Mouse (Mus musculus) embryo, embryonic 10 days (tissue): ENCODE results near the gene Aaed1.

Experiments used
- DNase-seq: peaks from one replicate; pipeline ENCODE4 v3.0.0-alpha.2; 2015; ENCODE audit warnings: low spot score

Aaed1 gene

DNA sequence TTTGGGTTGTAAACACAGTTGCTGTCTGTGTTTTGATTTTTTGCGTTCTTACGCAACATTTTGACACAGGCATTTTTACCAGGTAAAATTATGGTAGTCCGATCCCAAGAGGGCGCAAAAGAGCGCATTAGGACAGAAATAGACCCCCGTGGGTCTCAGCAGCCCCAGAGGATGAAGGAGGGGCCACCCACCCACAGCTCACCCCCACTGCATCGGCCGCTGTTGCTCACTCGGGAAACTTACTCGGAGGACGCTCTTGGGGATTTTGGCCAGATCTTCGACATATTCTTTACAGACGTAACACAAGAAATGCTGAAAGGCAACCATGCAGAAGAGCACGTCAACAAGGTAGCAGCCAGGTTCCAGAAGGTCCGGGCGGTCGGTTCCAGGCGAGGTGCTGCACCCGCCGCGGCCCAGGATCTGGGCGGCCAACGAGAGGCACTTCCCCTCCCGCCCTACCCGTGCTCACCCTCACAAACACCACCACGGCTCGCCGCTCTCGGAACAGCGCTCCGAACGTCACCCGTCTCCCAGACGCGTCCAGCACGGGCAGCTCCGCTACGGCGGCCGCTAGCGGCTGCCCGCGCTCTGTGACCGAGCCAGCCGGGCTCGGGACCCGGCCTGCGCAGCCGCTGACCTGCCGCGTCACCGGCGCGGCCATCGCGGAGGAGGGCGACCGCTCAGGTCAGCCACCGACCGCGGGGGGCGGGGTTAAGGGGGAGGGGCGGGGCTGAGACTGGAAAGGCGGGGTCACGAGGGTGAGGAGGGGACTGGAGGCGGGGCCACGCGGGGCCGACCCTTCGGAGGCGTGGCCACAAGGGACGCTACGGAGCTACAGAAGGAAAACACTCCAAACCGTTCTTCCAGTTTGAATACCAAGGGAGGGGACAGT is at the start of gene Aaed1:
Gene Aaed1, minus strand, starts transcription at position 687 of the 892 bp plus-strand sequence.
- peak; percentile 92 for DNase-seq

GRCm38 (mm10) chr13:64362139-64362538 is 49.6 kb upstream of the Aaed1 start:
- DNase-seq = no peak

GRCm38 (mm10) chr13:64361020-64361419 is 48.5 kb upstream of the Aaed1 start:
- no peak for DNase-seq

DNA sequence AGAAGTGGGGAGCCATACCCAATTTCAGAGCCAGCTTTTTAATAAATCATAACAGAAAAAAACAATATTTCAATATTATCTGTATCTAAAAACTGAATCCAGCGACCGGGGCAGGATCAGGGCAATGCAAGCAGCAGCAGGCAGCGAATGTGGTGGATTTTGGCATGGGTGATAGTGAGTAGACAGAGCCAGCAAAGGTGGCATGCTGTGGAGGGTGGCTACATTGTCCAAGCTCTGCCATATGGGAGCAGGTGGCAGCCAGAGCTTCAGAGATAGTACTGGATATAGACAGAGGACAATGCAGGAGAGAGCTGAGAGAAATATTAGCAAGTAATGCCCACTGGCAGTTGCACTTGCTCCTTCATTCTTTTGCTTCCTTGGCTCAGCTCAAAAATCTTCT is 47.2 kb upstream of the Aaed1 start:
- no peak for DNase-seq

GRCm38 (mm10) chr13:64358476-64358875 is 46.0 kb upstream of the Aaed1 start:
- no peak for DNase-seq

GRCm38 (mm10) chr13:64357389-64357788 is 44.9 kb upstream of the Aaed1 start:
- DNase-seq = no peak

DNA sequence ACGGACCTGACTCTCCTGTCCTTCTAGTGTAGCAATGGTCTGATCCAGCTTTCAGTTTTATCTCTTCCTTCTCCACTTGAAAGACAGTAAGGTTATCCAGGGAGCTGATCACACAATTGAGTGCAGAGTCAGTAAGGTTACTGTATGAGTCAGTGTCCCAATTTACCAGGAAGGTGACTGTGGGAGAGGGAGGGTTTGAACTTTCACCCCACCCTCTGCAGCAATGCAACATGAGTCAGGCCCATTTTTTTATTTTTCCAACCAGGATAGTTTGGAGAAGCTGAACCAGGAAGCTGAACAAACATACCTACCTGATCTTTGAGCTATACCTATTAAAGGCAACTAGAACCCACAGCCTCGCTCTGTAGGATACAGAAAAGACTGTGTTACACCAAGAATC is 37.0 kb upstream of the Aaed1 start:
- no peak for DNase-seq

GRCm38 (mm10) chr13:64344082-64344501 is 31.6 kb upstream of the Aaed1 start:
- peak; percentile 30 for DNase-seq

DNA sequence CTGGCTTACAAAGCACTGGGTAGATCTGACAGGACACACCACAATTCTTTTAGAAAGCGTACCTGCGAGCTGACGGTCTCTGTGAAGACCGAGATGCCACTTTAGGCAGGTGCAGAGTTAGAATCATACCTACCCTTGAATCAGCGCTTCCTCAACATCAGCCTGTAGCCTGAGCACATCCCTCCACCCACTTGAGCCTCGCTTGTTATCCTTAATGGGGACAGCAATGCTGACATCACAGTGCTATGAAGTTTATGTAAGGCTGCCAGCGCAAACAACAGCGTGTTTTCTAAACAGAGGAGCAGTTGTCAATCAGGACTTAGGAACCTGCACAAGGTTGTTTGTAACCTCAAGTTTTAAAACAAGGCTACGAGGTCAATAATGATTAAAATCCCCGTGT is 31.1 kb upstream of the Aaed1 start:
- DNase-seq = peak; percentile 14

- no peak for DNase-seq
These were observed 23.1 kb upstream of the Aaed1 start for GRCm38 (mm10) chr13:64335546-64336132.

GRCm38 (mm10) chr13:64333102-64333501 is 20.6 kb upstream of the Aaed1 start:
- no peak for DNase-seq

DNA sequence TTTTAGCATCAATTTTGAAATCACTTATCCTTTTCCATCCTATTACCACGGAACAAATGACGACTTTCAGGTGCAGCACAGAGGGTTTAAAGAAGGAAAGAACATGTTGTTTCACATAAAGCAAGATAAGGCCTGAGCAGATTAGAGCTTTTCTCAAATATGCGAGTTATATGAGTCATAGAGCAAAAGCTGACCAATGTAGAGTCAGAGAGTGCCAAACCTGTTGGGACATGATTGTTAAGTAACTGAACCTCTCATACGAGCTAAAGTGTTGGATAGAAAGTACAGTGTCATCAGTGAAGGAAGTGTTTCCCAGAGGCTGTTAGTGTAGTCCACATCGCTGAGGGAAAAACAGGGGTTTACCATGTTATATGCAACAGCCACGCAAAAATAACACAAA is 19.8 kb upstream of the Aaed1 start:
- no peak for DNase-seq

- no peak for DNase-seq
These were observed 10.2 kb upstream of the Aaed1 start for GRCm38 (mm10) chr13:64322561-64323281.

DNA sequence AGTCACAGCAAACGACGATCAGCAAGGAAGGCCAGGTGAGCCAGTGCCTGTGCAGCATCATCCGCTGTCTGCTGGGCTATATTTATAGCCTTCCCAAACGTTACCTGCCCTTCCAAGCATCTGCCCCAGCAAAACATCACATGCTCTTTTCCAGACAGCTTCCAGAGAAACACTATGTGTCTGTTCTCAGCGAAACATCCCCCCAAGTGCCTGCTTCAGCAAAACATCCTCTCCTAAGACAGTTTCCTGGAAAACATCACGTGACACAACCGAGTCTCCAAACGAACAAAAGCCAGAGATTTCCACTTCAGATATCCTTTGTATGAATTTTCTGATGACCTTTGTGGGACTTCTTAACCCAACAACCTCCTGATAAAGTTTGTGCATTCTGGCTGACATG is 7.8 kb upstream of the Aaed1 start:
- no peak for DNase-seq

DNA sequence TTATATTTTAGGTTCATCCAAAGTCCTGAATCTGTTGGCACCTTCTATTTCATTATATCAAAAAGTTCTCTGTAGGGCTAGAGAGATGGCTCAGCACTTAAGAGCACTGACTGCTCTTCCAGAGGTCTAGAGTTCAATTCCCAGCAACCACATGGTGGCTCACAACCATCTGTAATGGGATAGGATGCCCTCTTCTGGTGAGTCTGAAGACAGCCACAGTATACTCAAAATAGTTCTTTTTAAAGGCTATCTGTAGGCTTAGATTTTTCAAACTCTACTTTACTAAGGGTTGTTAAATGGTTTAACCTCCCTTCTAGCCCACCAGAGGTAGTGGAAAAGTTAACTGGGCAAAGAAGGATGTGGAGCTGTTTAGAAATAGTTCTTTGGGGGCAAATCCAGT is 7.3 kb upstream of the Aaed1 start:
- no peak for DNase-seq

GRCm38 (mm10) chr13:64318355-64318754 is 5.8 kb upstream of the Aaed1 start:
- DNase-seq = no peak

DNA sequence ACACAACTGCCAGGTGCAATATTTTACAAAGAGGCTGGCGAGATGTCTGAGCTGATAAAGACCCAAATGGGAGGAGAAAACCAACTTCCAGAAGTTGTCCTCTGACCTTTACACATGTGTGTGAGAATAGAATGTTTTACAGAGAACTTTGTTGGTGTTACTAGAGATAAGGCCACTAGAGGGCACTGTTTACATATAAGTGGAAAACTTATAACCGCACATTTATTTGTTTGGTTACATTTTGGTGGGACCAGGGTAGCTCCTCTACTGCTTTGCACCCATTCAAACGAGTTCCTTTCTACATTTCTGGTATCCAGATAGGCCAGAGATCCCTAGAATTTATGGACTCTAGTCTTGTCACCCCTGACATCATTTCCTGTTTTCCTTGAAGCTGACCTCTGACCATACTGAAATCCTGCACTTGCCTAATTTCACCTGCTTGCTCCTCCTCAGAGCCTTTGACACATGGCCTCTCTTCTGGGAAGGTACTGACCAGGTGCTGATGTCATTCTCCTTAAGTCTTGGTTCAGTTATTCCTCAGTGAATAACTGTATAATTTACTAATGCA is 3.1 kb upstream of the Aaed1 start:
- DNase-seq = peak; percentile 79

DNA sequence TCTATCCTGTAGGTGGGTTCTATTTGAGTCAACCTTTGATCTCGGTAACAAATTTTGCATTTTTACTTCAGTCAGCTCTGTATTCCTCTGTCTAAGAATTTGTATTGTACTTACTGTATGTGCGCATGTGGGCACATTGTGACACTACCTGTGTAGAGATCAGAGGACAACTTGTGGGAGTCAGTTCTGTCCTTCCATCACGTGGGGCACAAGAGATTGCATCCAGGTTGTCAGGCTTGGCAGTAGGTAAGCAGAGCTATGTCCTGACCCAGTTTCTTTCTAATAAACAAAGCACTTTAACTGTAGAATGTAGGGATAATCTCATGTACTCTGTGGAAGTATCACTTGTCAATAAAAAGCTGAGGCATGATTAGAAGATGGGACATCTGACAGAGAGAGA is 1.5 kb upstream of the Aaed1 start:
- no peak for DNase-seq

DNA sequence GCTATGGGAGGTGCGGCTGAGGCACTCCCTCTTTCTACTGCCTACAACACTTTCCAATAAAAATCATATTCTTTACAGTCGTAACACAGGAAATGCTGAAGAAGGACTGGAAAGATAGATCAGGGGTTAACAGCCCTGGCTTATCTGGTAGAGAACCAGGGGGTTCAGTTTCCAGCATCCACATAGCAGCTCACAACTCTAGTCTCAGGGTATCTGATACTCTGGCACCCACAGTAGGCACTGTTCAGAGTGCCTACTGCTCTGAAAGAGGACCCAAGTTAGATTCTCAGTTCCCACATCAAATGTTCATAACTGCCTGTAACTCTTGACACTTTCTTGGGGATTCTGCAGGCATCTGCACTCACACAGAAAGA is 393 bp upstream of the Aaed1 start:
- no peak for DNase-seq

DNA sequence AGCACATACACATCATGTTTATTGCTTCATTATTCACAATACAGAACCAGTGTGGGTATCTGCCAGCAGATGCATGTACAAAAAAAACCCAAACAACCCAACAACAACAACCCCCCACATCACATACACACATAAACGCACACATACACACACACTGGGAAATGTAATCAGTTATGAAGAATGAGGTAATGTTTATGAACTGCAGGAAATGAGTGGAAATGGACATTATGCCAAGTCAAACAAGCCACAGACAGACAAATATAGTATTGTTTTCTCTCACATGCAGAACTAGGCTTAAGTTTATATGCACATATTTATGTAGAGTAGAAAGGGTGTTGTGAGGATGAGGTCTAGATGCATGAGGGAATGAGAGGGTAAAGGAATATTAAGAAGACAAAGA is 1.2 kb downstream of the Aaed1 start:
- no peak for DNase-seq

GRCm38 (mm10) chr13:64310585-64310984 is 1.9 kb downstream of the Aaed1 start:
- DNase-seq = no peak

- DNase-seq = no peak
These were observed 2.7 kb downstream of the Aaed1 start for GRCm38 (mm10) chr13:64309842-64310241.

DNA sequence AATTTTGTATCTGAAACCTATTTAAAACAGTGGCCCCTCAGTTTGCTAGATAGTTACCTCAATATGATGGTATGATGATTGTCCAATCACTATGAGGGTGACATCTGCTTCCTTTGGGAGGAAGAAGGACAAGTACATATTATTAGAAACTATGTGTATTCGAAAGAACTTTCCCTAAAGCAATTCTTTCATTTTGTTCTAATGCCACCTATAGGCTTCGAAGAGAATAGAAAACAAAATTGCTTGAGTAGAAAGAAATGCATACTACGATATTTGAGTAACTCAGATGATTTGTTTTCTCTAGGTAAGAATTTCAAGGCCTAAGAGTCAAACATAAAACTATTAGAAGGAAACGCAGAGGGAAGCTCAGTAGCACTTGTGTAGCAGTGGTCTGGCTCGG is 3.5 kb downstream of the Aaed1 start:
- no peak for DNase-seq
